Mouse (Mus musculus) liver, postnatal 0 days (tissue): ENCODE results near the gene Tnni1. TPM values are rescaled to one million over a fixed set of nuclear protein-coding genes. Genes with fewer than 3 reads are reported as not detected.

Experiments
- ATAC-seq: fragments of 200-750 bp; cut with Nextera tagmentation; 2 replicates; pipeline ENCODE4 v1.8.0; 2017; ENCODE audit warnings: mild to moderate bottlenecking, moderate library complexity
- DNase-seq: peaks from one replicate; pipeline ENCODE4 v3.0.0-alpha.2; 2016
- H3K27ac ChIP-seq: fragments of 300-500 bp; sonication (generic); 2 replicates; pipeline ENCODE4 v1.5.1; 2014; ENCODE audit warnings: antibody characterized with exemption, moderate library complexity, mild to moderate bottlenecking, low read depth
- H3K27me3 ChIP-seq: fragments of 300-500 bp; sonication (generic); 2 replicates; pipeline ENCODE4 v1.6.1; 2014; ENCODE audit warnings: low read length, control low read depth, mixed read lengths; ENCODE audit not compliant: insufficient read depth
- H3K36me3 ChIP-seq: fragments of 300-500 bp; sonication (generic); replicated peaks from 2 replicates; pipeline ENCODE4 v1.6.1; 2014; ENCODE audit warnings: mild to moderate bottlenecking, control low read depth, low read length, moderate library complexity, mixed read lengths; ENCODE audit not compliant: insufficient read depth
- H3K4me1 ChIP-seq: fragments of 300-500 bp; sonication (generic); 2 replicates; pipeline ENCODE4 v1.6.1; 2014; ENCODE audit warnings: antibody characterized with exemption, mild to moderate bottlenecking, control low read depth; ENCODE audit not compliant: insufficient read depth
- H3K4me2 ChIP-seq: fragments of 300-500 bp; sonication (generic); 2 replicates; pipeline ENCODE4 v1.6.1; 2014; ENCODE audit warnings: low read depth, mild to moderate bottlenecking, low read length, moderate library complexity, mixed read lengths
- H3K4me3 ChIP-seq: fragments of 300-500 bp; sonication (generic); 2 replicates; pipeline ENCODE4 v1.5.1; 2014; ENCODE audit warnings: low read depth, low read length
- H3K9ac ChIP-seq: fragments of 300-500 bp; sonication (generic); replicated peaks from 2 replicates; pipeline ENCODE4 v1.6.1; 2014; ENCODE audit warnings: mild to moderate bottlenecking, moderate library complexity
- H3K9me3 ChIP-seq: fragments of 300-500 bp; sonication (generic); 2 replicates; pipeline ENCODE4 v1.6.1; 2016; ENCODE audit warnings: mild to moderate bottlenecking, control low read depth, low read length, mixed read lengths
- CTCF ChIP-seq: sonication (generic); IDR thresholded peaks from 2 replicates; pipeline ENCODE4 v1.5.1; 2016; ENCODE audit warnings: antibody characterized with exemption, low read depth
- EP300 ChIP-seq: IDR thresholded peaks from 2 replicates; pipeline ENCODE4 v1.6.1; 2016; ENCODE audit warnings: antibody characterized with exemption, low read depth, mild to moderate bottlenecking
- WGBS: fragments of 180-500 bp; shearing (Covaris S2); extraction: QIAGEN DNeasy Blood & Tissue Kit; methylation state at CpG from one replicate; pipeline ENCODE4 v1.1.7; 2014; ENCODE audit not compliant: insufficient replicate concordance; 5-methylcytosine and 5-hydroxymethylcytosine counted together
- polyA plus RNA-seq: library from polyadenylated mRNA; unstranded; fragments of >200 nt; fragmentation: Nextera tagmentation; extraction: Ambion mirVana; gene quantifications from 2 replicates; pipeline ENCODE4 v1.2.1, GENCODE M21; 2015

The Tnni1 gene
- 1.2 and 4.7 TPM in 2 replicates for polyA plus RNA-seq

DNA sequence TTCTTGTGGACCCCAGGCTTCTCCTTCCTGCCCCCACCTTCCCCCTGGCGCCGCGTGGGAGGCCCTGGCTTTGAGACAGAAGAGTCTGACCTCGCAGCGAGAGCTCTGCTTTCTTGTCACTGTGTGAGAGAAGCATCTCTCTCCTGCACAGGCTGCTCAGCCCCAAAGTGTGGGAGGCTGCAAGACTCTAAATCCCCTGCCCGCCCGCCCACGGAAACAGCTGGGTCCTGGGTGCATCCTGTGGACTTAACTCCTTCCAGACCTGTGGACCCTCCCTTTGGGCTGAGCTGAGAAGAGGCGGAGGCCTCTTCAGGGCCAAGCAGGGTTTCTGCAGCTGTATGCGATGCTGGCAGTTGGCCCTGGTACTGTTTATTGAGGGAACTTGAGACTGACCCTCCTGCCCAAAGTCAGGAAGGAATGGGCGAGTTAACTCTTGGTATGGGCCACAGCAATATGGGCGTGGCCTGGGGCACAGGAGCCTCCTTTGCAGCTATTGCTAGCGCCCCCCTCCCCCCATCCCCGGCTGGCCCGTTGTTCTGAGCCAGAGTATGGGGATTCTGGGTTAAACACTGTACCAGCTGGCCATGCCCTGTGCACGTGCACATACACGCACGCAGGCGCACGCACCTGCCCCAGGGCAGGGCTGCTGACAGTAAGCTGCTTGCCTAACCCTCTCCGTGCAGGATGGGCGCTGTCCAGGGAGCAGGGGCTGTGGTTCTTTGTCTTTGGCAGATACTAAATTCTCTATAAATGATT is at the start of gene Tnni1:
Gene Tnni1 (plus strand): TSS at position 655 of the 756 bp plus-strand sequence.
- 19% methylated on average over 22 of the region's 22 CpGs for WGBS

DNA sequence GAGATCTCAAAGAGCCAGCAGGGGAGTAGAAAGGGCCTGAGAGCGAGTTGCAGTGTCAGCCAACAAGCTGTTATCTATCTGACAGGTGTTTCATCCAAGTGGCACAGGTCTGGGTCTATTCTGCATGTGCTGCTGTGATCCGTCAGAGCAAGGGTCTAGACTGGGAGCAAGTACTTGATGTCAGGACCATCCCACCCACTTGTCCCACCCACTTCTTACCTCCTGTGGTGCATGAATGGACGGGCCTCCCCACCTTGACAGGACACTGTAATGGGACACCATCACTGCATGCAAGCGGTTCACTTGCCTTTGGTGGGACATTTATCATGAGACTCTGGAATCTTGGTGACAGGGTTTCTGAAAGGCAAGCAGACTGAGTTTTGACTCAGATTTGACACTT is 49.4 kb upstream of the Tnni1 start:
- no peak for DNase-seq

More for the DNA sequence above, at the start of gene Tnni1:
- Histone ChIP-seq H3K36me3 (no peaks in the 10 kb centered on the region), H3K4me3 (no peak within 1 kb of the TSS), H3K27me3 (0 out of 2 replicates have a peak, but pooled peaks cover 6% of the 10 kb centered on the region), H3K9me3 (no peaks in the 10 kb centered on the region), H3K4me2 (no peak within 1 kb of the TSS), H3K27ac (no peak within 1 kb of the TSS), H3K4me1 (peaks cover 6% of the 10 kb centered on the region), H3K9ac (no peak within 1 kb of the TSS)
- ATAC-seq (peak; percentile 52; the same call in 1 of the 2 replicates), DNase-seq (no peak)
- TF ChIP-seq EP300 (no peak), CTCF (no peak)

DNA sequence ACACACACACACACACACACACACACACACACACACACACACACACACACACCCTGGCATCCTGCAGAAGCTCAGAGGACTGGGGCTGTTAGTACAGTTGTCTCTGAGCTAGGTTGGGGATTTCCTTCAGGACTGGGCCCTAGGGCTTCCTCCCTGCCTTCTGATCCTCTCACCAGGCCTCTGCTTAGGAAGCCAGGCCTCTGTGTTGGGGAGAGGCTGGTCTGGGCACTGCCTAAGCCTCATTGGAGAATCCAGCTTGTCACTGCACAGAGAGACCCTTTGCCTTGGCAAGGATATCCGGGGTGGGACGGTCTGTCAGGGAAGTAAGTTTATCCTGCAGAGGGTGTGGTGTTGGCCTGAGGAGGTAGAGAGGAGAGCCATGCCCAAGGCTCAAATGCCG is 48.9 kb upstream of the Tnni1 start:
- Histone ChIP-seq H3K27me3 (no peaks in the 10 kb centered on the region), H3K4me2 (peak overlapping the region; percentile 92), H3K9ac (peak overlapping the region; percentile 88; the same call in 1 of the 2 replicates), H3K9me3 (no peaks in the 10 kb centered on the region), H3K27ac (no peak overlapping the region), H3K36me3 (no peaks in the 10 kb centered on the region), H3K4me3 (peak overlapping the region; percentile 83; the same call in 1 of the 2 replicates), H3K4me1 (peaks cover 34% of the 10 kb centered on the region)
- DNase-seq (no peak), ATAC-seq (no peak)
- 22% methylated on average over 3 of the region's 3 CpGs for WGBS
- TF ChIP-seq CTCF (no peak), EP300 (no peak)

More for the DNA sequence above, 49.4 kb upstream of the Tnni1 start:
- no peaks in the 10 kb centered on the region for H3K36me3 ChIP-seq
- H3K27me3 ChIP-seq: no peaks in the 10 kb centered on the region
- peak overlapping the region; percentile 88 for H3K9ac ChIP-seq
- peak overlapping the region; percentile 92 for H3K4me2 ChIP-seq
- no peak for ATAC-seq
- peak overlapping the region; percentile 88 for H3K27ac ChIP-seq
- TF ChIP-seq EP300 (no peak), CTCF (no peak)
- peak overlapping the region; percentile 83 for H3K4me3 ChIP-seq
- H3K9me3 ChIP-seq: no peaks in the 10 kb centered on the region
- peaks cover 31% of the 10 kb centered on the region for H3K4me1 ChIP-seq
- WGBS: 17% methylated on average over 4 of the region's 4 CpGs

DNA sequence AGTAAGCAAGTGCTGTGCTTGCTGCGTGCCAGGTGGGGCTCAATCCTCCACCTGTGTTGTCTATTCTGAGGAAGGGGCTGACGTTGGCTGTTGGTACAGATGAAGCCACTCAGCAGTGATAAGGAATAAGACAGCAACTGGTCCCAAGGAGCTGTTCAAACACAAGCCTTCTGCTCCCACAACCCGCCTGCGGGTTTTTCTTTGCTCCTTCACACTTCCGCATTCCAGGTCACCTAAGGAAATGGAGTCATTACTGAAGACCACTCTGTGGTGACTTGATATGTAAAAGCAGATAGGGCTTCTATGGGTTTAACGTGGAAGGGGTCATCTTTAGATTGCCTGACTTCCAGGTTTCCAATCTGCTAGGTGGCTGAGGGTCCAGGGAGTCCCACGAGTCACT is 47.8 kb upstream of the Tnni1 start:
- WGBS: 33% methylated on average over 7 of the region's 7 CpGs
- DNase-seq (no peak), ATAC-seq (no peak)
- H3K27ac ChIP-seq: 0 out of 2 replicates have a peak overlapping the region, but pooled peaks have one; percentile 3
- H3K4me2 ChIP-seq: peak overlapping the region; percentile 92
- no peaks in the 10 kb centered on the region for H3K27me3 ChIP-seq
- no peak overlapping the region for H3K4me3 ChIP-seq
- peaks cover 35% of the 10 kb centered on the region for H3K4me1 ChIP-seq
- no peak overlapping the region for H3K9ac ChIP-seq
- H3K36me3 ChIP-seq: no peaks in the 10 kb centered on the region
- no peak for TF ChIP-seq CTCF
- no peak for TF ChIP-seq EP300
- H3K9me3 ChIP-seq: no peaks in the 10 kb centered on the region

DNA sequence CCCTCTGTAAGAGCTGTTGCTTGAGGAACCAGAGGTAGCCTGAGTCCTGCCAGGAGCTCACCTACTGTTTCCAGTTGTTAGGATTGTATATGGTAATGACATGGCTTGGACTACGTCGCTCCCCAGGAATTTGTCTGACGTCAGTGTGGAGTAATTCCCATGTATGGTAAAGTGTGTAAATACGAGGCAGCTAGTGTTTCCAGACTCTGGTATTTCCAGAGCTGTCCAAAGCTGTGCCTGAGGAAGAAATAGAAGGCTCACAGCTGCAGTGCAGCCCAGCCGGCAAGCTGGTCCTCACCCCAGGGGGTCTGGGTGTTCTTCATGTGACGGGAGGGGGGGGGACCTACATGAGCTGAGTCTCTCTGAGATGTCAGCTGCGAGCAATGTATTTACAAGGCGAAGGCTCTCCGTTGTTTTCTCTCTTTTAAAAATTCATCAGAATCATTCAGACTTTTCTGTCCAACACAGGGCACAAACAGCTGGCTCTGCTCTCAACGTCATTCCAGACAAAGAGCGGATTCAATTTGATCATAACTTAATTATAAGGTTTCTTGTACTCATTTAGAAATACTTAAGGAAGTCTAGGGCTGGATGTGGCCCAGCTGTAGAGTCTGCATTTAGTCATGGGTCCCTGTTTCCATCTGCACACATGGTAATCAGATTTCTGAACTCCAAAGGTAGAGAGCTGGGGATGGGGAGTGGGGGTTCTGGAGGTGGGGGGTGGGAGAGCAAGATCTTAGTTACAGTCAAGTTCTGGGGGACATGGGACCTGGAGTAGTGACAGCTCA is 47.1 kb upstream of the Tnni1 start:
- ATAC-seq (no peak), DNase-seq (no peak)
- no peak for TF ChIP-seq EP300
- no peak for TF ChIP-seq CTCF
- Histone ChIP-seq H3K4me3 (no peak overlapping the region), H3K36me3 (no peaks in the 10 kb centered on the region), H3K27ac (0 out of 2 replicates have a peak overlapping the region, but pooled peaks have one; percentile 3), H3K4me1 (peaks cover 35% of the 10 kb centered on the region), H3K9me3 (no peaks in the 10 kb centered on the region), H3K9ac (no peak overlapping the region), H3K4me2 (no peak overlapping the region; the same call in 1 of the 2 replicates), H3K27me3 (no peaks in the 10 kb centered on the region)
- WGBS: 56% methylated on average over 11 of the region's 11 CpGs
